Mouse (Mus musculus) lung, postnatal 36 days (tissue): Measurements from ENCODE around the gene Hsp90aa1.
A peak's percentile ranks its signal among the peaks of the same experiment; 100 is the strongest.
"Not testable (repeated sequence)": the region's sequence is repeated elsewhere in the genome, so short reads cannot be mapped to it uniquely, and the experiment has no call there.

Experiments used
- DNase-seq: peaks from one replicate; pipeline ENCODE4 v3.0.0; 2022; ENCODE audit warnings: mixed read lengths

The Hsp90aa1 gene

DNA sequence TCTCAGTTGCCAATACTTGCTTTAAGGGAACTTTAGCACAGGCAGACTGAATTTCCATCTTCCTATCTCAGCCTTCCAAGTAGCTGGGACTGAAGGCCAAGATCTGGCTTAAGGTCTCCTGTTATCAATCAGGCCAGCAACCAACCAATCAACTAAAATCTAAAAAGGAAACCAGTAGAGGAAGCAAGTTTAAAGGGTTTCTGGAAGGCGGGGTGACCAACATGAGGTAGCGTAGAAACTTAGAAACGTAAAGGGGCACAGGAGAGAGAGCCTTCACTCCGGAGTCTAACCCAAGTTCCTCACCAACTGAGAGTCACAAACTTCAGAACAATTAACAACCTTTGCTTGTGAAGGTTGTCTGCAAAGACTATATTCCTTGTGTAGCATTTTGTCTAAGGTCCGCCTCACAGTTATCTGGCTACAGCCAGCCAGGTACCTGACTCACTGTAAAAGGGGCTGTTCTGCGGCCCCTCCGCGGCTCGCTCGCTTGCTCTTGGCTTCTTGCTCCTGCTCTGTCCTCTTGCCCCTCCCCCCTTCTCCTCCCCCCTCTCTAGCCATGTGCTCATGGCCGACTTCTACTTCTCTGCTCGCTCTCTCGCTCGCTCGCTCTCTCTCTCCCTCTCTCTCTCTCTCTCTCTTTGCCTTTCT lies 3.9 kb downstream of the Hsp90aa1 start:
- DNase-seq = no peak

DNA sequence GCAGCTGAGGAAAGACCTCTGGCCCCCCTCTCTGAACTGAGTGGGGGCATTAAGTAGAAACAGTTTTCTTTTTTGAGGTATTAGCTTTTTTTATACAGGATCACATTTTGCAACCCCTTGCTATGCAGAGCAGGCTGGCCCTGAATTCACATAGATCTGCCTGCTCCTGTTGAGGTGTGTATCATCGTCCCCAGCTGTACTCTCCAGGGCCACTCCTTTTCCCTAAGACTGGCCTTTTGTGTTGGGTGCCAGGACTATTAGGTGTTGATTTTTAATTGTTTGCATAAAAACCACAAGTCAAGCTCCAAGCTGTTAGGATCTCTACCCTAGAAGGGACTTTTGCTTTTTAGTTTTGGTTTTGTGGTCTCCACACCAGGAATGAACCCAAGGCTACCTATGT lies 4.4 kb downstream of the Hsp90aa1 start:
- no peak for DNase-seq

DNA sequence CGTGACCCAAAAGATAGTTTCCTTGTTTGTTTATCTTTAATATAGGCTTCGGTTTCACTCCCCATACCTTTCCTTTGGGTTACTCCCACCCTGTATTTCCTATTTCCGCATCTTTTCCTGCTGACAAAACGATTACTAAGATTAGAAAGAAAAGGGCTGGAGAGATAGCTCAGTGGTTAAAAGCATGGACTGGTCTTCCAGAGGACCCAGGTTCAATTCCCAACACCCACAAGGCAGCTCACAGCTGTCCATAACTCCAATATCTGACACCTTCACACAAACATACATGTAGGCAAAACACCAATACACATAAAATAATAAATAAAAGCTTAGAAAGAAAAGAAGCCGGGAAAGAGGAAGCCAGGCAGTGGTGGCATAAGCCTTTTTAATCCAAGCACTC lies 5.1 kb downstream of the Hsp90aa1 start:
- no peak for DNase-seq

DNA sequence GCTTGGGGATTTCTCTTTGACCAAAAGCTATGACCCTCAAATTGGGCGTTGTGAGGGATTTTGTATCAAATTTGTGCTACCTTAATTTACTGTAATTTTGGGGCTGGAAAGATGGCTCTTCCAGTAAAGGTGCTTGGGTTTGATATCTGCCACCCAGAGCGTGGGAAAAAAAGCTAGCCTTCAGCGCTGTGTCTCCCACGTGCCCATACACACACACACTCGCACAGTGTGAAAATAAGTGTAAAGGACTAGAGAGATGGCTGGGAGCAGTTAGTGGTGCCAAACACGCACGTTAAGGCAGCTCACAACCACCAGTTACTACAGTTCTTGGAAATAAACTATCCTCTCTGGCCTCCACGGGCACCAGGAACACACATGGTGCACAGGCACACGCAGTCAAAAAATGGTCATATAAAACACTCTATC lies 5.5 kb downstream of the Hsp90aa1 start:
- DNase-seq = no peak

DNA sequence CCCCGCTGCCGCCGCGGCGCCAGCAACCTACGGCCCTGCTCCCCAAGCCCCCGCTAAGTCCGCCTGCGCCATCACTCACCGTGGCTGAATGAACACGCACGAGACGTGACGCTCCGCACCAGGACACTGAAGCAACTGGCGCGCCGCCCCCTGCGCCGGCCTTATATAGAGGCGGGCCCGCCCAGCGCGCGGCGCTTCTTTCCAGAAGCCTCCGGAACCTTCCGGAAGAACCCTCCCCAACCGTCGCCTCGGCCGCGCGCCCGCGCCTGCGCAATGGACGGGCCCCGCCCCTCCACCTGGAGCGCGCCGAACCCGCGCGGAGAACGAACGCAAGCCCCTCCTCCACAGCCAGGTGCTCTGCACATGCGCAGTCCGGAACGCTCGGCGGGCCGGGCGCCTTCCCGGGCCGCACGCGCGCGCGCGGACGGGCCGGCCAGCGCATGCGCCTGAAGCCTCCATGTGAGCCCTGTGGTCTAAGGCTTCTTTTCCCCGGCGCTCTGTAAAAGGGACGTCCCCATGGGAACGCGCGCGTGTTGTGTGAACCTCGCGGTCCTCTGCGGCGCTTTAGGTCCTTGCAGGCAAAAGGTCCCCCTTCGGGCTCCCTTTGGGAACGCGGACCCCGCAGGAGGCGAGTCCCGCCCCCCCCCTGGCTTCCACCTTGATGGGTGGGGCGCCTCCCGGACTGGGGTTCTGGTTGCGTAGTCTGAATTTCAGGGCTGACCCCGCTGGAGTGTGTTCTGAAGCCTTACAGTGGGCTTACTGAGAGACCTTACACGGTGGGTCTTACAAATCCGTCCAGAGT lies 6.2 kb downstream of the Hsp90aa1 start:
- peak; percentile 97 for DNase-seq

DNA sequence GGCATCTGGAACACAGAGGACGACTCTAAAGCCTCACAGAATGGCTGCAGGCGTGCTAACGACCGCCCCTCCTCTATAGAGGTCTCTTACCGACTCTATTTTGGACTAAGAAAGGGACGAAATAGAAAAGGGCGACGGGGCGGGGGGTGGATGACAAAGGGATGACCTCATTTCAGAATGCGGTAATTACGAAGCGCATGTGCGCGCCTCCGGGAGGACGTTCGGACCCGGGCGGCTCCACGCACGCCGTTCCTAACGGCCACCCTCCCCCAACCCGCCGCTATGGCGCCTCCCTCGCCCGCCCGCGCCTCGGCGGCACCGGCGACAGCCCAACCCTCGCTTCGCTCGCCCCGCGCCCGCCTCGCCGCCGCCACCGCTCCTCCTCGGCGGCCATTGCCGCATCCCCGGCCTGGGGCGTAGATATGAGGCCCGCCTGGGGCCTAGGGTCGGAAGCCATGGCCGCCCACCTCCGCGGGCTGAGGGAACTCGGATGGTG lies 6.8 kb downstream of the Hsp90aa1 start:
- peak; percentile 50 for DNase-seq

DNA sequence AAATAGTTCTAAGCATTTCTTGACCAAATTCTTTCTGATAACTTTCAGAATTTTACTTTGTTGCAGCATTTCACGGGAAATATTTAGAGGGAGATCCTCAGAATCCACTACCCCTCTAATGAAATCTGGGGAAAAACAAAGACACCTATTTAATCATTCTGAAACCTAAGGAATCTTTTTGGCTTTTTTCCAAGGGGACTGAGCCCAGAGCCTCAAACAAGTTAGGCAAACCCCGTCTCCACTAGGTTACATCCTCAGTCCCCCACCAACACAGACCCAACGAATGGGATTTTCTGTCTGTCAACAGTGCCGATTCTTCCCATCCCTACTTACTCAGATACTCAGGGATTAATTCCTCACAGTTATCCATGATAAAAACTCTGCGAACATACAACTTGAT lies 9.2 kb downstream of the Hsp90aa1 start:
- not testable (repeated sequence) for DNase-seq

DNA sequence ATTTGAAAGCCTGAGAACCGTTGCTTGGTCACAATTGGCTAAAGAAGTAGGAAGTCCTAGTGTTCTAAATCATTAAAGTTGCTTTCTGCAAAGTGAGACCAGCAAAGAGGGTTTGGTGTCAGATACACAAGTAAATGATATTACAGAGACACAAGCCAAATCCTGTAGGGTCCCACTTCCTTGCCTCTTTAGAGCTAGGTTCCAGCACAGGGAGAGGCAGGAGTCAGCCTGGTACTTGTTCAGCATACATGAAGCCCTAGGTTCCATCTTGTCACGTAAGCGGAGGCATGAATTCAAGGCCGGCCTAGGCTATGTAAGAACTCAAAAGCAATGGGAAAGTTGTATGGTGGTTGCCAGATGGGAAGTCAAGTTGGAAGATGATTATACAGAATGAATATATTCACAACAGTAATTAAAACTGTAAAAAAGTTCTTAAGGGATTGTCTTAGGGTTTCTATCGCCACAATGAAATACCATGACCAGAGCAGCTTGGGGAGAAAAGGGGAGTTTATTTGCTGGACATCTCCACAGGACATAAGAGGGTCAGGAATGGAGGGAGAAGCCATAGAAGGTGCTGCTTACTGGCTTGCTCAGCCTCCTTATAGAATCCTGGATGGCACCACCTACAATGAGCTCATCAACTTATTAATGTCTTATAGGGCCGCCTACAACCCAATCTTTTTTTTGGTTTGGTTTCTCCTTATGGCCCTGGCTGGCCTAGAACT lies 12.4 kb downstream of the Hsp90aa1 start:
- no peak for DNase-seq

DNA sequence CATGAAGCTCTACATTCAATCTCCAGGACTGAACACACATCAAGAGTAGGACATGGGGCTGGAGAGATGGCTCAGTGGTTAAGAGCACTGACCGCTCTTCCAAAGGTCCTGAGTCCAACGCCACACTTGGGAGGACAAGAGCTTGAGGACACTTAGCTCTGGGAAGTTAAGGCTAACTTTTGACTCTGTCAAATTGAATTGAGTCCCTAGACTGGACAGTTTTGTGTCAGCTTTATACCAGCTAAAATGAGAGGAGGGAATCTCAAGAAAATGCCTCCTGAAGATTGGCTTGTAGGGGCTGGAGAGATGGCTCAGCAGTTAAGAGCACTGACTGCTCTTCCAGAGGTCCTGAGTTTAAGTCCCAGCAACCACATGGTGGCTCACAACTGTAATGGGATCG lies 13.6 kb downstream of the Hsp90aa1 start:
- DNase-seq = not testable (repeated sequence)

DNA sequence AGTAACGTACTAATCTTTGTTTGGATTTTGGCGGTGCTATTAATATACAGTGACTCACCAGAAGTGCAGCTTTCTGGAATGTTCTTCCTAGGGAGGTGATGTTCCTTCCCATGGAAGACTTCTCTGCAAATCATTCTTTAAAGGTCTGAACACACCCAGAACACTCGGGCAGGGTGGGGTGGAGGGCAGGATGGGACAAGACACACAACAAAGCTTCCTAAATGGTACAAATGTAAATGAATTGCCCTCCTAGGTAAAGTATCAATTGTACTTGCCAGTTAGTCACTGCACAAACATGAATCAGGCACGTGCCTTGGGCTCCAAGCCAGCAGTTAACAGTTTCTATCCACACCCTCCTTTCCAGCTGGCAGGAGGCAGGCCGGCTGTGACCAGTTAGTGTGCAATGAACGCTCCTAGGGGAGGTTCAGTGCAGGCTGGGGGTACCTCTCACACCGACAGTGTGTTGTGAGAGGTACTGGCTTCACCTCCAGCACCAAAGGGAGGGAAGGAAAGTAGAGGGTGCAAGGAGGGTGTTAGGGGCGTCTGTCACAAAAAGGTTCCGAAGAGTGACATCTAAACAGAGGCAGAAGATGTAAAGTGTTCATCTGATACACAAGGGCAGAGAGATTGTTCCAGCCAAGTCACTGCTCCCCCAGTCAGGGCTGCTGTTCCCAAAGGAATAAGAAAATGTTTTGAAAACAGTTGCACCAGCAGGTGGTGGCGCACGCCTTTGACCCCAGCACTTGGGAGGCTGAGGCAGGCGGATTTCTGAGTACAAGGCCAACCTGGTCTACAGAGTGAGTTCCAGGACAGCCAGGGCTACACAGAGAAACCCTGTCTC lies 14.4 kb downstream of the Hsp90aa1 start:
- peak; percentile 89 for DNase-seq

DNA sequence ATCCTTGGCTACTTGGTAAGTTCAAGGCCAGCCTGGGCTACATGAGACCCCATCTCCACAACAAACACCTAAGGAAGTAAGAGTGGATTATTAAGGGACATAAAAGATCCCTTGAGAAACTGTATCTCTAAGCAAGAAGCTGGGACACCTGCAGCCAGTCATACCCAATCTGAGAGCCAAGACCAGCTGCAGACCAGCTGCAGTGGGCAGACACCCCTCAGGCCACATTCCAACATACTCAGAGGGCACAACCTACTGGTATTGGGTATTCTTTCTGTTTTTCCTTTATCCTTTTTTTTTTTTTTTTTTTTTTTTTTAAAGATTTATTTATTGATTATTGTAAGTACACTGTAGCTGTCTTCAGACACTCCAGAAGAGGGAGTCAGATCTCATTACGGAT lies 18.9 kb downstream of the Hsp90aa1 start:
- DNase-seq = no peak

DNA sequence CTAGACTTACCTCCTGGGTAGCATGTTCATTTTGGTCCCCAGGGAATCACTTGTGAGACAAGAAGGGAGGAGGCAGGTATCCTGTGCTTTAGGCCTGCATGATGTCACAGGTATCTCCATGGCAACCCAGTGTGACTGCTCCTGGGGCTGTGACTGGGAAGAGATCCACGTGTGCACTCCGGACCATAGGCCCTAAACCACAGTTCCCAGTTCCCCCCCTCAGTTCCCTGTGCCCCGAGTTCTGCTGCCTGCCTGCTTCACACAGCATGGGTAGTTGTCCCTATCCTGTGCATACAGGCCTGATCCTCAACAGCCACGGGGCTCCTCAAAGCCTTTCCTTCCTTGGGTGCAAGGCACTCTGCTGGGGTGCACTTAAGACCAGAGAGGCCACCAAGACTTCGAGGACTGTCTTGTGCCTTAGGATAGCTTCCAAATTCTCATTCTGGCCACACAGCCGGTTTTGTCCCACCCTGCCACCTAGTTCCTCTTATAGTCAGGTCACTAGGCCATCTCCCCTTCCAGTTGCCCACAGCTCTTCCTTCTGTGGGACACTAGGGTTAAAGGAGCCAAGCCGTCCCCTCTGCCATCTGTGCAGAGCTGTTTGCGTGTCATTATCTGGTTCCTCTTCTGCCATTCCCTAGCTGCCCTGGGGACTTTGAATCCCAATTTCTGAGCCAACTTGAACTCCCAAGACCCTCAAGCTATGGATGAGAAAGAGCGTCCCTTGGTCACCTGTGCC lies 19.8 kb downstream of the Hsp90aa1 start, which contains the start of gene 1700001K19Rik:
TSS of gene 1700001K19Rik (minus strand) at position 59 of the 739 bp plus-strand sequence.
- DNase-seq = no peak

DNA sequence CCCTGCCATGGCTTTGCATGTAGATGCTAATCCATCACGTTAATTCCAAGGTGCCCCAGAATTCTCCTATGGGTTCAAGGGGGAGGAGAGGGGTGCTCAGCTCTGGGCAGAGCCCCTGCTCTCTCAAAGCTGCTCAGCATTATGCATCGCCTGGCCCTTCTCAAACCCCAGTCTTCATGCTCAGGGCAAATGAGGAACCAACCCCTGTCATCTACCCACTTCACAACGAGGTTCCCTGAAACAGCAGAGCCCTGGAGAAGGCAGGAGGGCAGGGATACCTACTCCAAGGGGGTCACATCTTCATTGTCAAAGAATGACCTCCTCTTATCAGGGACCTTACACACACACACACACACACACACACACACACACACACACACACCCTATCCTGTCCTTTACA lies 20.6 kb downstream of the Hsp90aa1 start:
- DNase-seq = no peak

DNA sequence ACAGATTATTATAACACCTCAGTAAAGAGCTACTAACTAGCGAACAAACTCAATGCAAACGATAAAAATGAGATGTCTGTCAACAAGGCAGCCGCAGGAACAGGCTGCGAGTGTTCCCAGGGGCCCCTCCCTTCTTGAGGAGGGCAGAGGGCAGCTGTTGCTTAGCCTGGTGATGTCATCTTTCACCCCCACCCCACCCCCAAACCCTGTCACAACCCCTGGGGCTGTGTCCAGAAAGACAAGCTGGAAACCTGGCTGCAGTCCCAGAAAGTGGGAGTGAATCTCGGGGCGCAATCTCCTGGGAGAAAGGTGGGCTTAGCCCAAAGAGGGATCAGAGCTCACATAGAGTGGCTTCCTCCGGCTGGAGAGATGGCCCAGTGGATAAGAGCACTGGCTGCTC lies 21.3 kb downstream of the Hsp90aa1 start:
- DNase-seq = peak; percentile 38

DNA sequence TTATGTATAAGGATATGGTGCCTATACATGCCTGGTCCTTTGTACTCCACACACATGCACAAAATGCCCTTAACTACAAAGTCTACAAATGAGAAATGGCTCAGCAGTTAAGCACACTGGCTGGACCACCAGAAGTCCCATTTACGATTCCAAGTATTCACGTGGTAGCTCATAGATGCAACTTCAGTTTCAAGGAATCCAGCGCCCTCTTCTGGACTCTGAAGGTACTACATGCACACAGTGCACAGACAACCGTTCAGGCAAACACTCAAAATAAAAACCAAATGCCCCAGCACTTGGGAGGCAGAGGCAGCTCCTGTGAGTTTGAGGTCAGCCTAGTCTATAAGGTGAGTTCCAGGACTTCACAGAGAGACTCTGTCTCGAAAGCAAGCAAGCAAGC lies 28.3 kb downstream of the Hsp90aa1 start:
- DNase-seq = peak; percentile 27

DNA sequence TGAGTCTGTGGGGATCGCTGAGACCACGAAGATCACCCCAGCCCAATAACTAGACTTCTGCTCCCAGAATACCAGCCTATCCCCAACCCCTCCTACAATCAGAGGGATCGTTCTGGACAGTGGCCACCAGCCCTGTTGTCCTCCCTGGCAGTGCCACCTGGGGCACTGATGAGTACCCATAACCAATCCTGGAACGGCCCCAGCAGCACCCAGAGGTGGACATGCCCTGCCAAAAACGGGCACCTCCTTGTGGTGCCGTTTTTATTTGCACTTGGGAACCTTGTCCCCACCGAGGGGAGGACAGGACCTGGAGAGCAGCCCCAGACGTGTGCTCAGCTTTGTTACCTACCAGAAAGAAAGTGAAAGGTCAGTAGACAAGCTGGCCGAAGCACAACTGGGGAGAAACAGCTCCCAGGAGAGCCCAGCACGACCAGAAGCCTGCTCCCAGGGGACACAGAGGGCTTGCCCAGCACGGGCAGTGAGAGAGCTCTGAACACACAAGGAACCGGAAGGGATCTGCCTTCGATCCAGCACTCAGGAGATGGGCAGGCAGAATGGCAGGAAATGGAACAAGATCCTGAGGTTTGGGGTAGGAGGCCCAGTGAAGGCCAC lies 35.0 kb downstream of the Hsp90aa1 start:
- DNase-seq = peak; percentile 14

DNA sequence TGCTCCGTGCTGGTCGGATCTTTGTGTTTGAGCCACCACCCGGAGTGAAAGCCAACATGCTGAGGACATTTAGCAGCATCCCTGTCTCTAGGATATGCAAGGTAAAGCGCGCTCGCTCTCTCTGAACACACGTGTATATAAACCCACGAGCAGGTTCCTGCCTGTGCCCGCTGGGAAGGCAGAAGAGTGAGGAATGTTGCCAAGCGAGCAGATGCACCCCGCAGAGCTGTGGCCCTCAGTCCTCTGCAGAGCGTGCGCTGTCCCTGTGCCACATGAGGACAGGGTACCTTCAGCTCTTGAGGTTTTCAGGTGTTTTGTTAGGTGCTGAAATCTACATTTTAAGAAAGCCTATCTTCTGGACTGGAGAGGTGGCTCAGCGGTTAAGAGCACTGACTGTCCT lies 40.8 kb downstream of the Hsp90aa1 start:
- no peak for DNase-seq

DNA sequence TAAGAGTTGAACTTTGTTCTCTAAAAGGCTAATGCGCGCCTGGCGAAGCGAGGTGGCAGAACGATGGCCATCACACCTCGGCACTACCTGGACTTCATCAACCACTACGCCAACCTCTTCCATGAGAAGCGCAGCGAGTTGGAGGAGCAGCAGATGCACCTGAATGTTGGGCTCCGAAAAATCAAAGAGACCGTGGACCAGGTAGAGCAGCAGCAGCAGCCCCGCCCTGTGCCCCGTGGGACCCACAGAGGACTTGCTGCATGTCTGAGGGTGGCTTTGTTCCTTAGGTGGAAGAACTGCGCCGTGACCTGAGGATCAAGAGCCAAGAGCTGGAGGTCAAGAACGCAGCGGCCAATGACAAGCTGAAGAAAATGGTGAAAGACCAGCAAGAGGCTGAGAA lies 51.1 kb downstream of the Hsp90aa1 start:
- DNase-seq = no peak

DNA sequence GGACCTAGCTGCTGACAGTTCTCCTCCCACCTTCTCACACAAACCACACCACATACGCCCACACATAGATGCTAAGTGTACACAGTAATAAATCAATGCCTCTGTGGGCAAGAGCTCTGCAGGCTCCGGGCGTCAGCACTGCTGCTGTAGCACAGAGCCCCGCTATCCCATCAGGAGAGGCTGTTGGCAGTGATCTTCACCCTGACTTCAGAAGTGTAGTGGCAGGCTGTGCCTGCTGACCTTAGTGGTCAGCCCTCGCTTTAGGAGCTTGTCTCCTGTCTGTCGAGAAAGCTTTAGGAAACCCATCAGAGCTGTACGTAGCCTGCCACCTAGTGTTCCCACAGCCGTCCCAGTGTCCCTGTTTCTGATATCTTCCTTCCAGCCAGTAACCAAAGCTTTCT lies 52.3 kb downstream of the Hsp90aa1 start:
- DNase-seq = no peak
